Mouse (Mus musculus): ENCODE results near the gene Lrrc36. TPM values are rescaled to one million over a fixed set of nuclear protein-coding genes. Genes with fewer than 3 reads are reported as not detected.
A peak's percentile ranks its signal among the peaks of the same experiment; 100 is the strongest.

Lrrc36 gene
- polyA plus RNA-seq, 1 experiment from 2014 or later: 2.4 TPM

DNA sequence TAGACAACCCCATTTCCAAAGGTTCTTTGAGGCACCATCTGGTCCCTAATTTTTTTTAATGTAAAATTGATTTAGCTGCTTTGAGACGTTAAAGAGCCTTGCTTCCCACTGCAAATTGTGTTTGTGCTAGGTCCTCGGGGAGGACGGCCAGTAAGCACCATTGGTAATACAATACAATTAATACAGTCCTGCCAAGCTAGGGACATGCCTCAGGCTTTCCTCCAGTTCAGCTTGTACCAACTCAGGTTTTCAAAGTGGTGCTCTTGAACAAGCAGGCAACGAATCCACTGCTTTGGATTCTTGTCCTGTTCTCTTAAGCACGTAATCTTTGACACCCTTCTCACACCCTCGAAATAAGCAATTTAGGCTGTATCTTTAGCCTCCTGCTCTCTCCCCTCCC is 19.6 kb downstream of the Lrrc36 start:
- no peak overlapping the region for H3K4me2 ChIP-seq (replicated peaks)
- WGBS: 27% methylated on average over 6 of the region's 6 CpGs
- no peaks in the 10 kb centered on the region for H3K27me3 ChIP-seq
- peaks cover 26% of the 10 kb centered on the region for H3K4me1 ChIP-seq (replicated peaks)
- no peak overlapping the region for H3K4me3 ChIP-seq (replicated peaks)
- no peaks in the 10 kb centered on the region for H3K36me3 ChIP-seq
- H3K27ac ChIP-seq: peak overlapping the region; percentile 61
- no peak overlapping the region for H3K9ac ChIP-seq (replicated peaks)
- no peaks in the 10 kb centered on the region for H3K9me3 ChIP-seq
- 0 out of 2 replicates have a peak, but pooled peaks have one; percentile 55 for ATAC-seq

DNA sequence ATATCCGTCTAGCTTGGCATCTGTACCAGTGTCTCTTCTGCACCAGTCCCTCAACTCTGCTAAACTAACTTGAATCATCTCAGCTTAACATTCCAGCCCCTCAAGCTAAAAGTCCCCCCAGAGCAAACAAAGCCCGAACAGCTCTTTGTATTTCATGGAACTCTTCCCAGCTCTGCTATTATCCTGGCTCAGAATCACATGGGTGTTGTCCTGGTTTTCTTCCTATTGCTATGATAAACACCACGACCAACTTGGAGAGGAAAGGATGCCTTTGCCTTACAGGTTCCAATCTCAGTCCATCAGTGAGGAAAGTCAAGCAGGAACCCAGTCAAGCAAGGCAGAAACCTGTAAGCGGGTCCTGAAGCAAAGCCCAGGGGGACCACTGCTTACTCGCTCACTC is 20.1 kb downstream of the Lrrc36 start:
- no peak for ATAC-seq
- Histone ChIP-seq H3K4me1 (replicated peaks) (peaks cover 26% of the 10 kb centered on the region), H3K36me3 (no peaks in the 10 kb centered on the region), H3K4me2 (replicated peaks) (no peak overlapping the region), H3K9ac (replicated peaks) (no peak overlapping the region), H3K4me3 (replicated peaks) (no peak overlapping the region), H3K27me3 (no peaks in the 10 kb centered on the region), H3K27ac (peak overlapping the region; percentile 61; the same call in 1 of the 2 replicates), H3K9me3 (no peaks in the 10 kb centered on the region)
- WGBS: 20% methylated on average over 5 of the region's 5 CpGs

DNA sequence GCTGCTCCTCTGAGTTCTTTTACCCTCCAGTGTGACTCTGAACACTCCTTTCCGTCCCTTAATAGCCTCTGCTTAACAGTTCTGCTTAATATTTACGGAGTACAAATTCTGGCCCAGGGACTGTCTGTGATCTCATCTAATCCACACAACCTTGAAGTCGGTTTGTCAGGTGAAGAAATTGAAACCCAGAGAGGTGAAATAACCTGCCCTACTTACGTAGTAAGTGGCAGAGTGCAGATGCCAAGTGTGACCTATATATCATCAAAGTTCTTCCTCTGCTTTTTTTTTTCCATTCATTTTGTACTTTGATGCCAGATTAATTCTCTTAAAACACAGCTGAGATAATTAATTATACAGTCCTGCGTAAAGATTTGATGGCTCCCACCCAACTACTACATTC is 20.8 kb downstream of the Lrrc36 start:
- 74% methylated on average over 5 of the region's 5 CpGs for WGBS
- peaks cover 26% of the 10 kb centered on the region for H3K4me1 ChIP-seq (replicated peaks)
- no peaks in the 10 kb centered on the region for H3K9me3 ChIP-seq
- no peak overlapping the region for H3K27ac ChIP-seq
- no peak overlapping the region for H3K4me3 ChIP-seq (replicated peaks)
- H3K27me3 ChIP-seq: no peaks in the 10 kb centered on the region
- ATAC-seq: no peak
- no peak overlapping the region for H3K9ac ChIP-seq (replicated peaks)
- no peaks in the 10 kb centered on the region for H3K36me3 ChIP-seq
- no peak overlapping the region for H3K4me2 ChIP-seq (replicated peaks)

DNA sequence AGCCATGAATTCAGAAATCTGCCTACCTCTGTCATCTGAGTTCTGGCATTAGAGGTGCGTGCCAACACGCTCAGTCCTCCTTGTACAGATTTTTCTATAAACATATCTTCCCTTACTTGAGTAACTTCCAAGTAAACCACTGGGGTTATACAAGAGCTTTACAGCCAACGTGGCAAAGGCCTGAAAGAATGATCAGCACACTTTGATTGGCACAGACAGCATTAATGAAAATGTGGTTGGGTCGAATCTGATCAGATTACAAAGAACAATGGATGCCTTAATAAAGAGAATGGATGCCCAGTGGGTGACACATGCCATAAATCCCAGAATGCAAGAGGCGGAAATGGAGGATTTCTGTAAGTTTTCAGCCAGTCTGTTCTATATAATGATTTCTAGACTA is 22.8 kb downstream of the Lrrc36 start:
- Histone ChIP-seq H3K9ac (replicated peaks) (no peak overlapping the region), H3K36me3 (no peaks in the 10 kb centered on the region), H3K4me2 (replicated peaks) (no peak overlapping the region), H3K4me3 (replicated peaks) (no peak overlapping the region), H3K27me3 (no peaks in the 10 kb centered on the region), H3K4me1 (replicated peaks) (peaks cover 33% of the 10 kb centered on the region), H3K27ac (no peak overlapping the region), H3K9me3 (no peaks in the 10 kb centered on the region)
- 73% methylated on average over 5 of the region's 5 CpGs for WGBS
- ATAC-seq: no peak

DNA sequence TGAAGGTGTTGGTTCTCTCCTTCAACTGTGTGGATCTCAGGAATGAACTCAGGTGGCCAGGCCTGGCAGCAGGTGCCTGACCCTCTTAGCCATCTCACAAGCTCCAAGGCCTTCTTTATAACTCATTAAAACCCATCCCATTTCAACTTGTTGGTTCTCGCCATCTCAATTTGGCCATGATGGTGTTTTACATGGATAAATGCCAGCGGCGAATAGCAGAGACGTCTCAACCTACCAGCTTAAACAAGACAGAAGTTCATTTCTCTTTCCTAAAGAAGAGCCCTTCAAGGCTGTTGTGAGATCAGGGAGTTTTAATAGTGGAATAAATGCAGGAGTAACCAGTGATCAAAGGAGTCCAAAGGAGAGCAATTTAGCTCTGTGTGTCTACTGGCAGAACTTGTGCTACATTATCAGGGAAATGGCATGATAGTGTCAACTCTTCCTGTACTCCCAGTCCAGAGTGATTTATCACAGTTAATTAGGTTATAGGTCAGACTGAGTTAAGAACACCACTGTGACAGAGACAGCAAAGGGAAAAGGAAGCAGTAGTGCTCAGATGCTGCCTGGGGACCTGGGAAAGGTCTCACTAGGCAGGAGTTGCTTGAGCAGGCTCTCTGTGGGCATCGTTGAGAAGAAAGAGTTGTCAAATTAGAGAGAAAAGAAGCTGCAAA is 23.8 kb downstream of the Lrrc36 start:
- no peaks in the 10 kb centered on the region for H3K36me3 ChIP-seq
- no peak overlapping the region for H3K9ac ChIP-seq (replicated peaks)
- peaks cover 31% of the 10 kb centered on the region for H3K4me1 ChIP-seq (replicated peaks)
- H3K27ac ChIP-seq: no peak overlapping the region
- ATAC-seq: no peak
- H3K4me3 ChIP-seq (replicated peaks): no peak overlapping the region
- H3K4me2 ChIP-seq (replicated peaks): no peak overlapping the region
- H3K9me3 ChIP-seq: no peaks in the 10 kb centered on the region
- no peaks in the 10 kb centered on the region for H3K27me3 ChIP-seq
- 86% methylated on average over 5 of the region's 5 CpGs for WGBS

DNA sequence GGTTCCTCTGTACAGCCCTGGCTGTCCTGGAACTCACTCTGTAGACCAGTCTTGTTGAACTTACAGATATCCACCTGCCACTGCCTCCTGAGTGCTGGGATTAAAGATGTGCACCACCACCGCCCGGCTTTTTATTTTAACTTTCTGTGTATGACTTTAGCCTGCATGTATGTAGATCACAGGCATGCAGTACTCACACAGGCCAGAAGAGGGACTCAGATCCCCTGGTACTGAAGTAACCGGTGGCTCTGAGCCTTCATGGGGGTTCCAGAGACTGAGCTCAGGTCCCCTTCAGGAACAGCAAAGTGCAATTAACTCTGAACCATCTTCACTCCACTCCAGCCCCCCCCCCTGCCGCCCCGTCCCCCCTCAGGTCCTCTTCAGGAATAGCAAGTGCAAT is 25.5 kb downstream of the Lrrc36 start:
- H3K36me3 ChIP-seq: no peaks in the 10 kb centered on the region
- H3K27ac ChIP-seq: no peak overlapping the region
- H3K9ac ChIP-seq (replicated peaks): no peak overlapping the region
- WGBS: 37% methylated on average over 5 of the region's 5 CpGs
- no peak for ATAC-seq
- peaks cover 16% of the 10 kb centered on the region for H3K4me1 ChIP-seq (replicated peaks)
- no peaks in the 10 kb centered on the region for H3K27me3 ChIP-seq
- no peak overlapping the region for H3K4me3 ChIP-seq (replicated peaks)
- no peaks in the 10 kb centered on the region for H3K9me3 ChIP-seq
- no peak overlapping the region for H3K4me2 ChIP-seq (replicated peaks)

DNA sequence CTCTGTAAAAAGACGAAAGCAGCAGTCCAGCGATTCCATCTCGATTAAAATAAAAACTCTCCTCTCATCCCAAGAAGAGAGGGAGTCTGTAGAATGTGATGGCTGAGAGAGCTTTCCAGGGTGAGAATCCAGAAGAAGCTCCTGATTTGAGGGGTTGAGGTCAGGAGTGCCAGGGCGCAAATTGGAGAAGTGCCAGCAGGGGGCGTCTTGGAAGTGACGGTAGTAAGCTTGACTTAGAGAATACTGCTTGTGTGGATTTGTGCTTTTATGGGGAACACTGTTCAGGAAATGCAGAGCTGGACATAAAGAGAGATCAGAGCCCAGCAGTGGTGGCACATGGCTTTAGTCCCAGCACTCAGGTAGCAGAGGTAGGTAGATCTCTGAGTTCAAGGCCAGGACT is 28.1 kb downstream of the Lrrc36 start:
- 10% methylated on average over 6 of the region's 6 CpGs for WGBS
- Histone ChIP-seq H3K4me2 (replicated peaks) (no peak overlapping the region), H3K36me3 (no peaks in the 10 kb centered on the region), H3K4me3 (replicated peaks) (no peak overlapping the region), H3K9me3 (no peaks in the 10 kb centered on the region), H3K9ac (replicated peaks) (no peak overlapping the region), H3K27me3 (no peaks in the 10 kb centered on the region), H3K27ac (no peak overlapping the region), H3K4me1 (replicated peaks) (peaks cover 27% of the 10 kb centered on the region)
- ATAC-seq: no peak

DNA sequence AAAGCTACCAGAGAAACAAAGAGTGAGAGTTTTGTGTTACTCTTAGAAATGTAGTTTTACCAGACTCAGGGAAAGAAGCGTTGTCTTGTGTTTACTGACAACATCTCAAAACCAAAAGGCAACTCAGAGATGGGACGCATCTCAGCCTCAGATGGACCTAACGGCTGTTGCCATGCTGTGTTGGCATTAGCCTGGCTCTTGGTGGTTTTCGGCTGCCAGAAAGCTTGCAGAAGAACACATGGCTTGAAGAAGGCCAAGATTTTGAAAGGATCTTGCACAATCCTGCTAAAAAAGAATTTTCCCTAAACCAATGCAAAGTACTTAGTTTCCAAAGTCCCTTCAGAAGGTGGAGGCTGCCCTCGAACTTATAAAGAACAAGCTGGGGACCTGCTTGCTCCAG is 29.3 kb downstream of the Lrrc36 start:
- Histone ChIP-seq H3K27ac (no peak overlapping the region), H3K27me3 (no peaks in the 10 kb centered on the region), H3K4me2 (replicated peaks) (no peak overlapping the region), H3K4me1 (replicated peaks) (peaks cover 25% of the 10 kb centered on the region), H3K36me3 (no peaks in the 10 kb centered on the region), H3K9ac (replicated peaks) (no peak overlapping the region), H3K9me3 (no peaks in the 10 kb centered on the region), H3K4me3 (replicated peaks) (no peak overlapping the region)
- 92% methylated on average over 5 of the region's 5 CpGs for WGBS
- no peak for ATAC-seq

DNA sequence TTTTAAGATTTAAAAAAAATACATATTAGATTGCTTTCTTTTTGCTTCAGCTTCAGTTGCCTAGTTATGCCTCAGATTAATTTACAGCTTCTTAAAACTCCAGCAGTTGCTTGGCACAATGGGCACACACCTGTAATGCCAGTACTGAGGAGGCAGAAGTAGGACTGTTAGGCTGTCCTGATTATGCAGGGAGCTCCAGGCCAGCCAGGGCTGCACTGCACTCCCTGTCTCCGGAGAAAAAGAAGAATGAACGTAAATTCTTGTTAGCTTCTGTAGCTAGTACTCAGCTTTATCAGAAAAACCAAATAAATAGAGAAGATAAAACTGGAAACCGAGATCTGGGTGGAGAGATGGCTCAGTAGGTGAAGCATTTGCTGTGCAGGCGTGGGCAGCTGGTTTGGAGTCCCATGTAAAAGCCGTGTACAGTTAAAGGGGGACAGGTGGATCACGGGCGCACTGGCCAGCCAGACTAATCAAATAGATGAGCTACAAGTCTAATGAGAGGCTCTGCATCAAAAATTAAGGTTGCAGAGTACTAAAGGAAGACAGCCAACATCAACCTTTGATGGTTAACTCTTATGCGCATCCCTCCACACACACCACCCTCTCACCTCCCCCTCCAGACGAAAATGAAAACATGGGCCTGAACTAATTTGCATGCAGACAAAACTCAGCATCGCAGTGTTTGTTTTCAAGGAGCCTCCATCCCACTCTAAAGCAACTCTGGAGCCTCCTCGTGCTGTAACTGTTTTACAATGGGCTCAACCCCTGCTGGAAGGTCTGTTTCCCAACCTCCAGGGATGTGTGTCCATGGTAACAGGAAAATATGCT is 32.1 kb downstream of the Lrrc36 start:
- no peak overlapping the region; the same call in 1 of the 2 replicates for H3K9ac ChIP-seq (replicated peaks)
- peaks cover 19% of the 10 kb centered on the region for H3K4me1 ChIP-seq (replicated peaks)
- H3K4me3 ChIP-seq (replicated peaks): no peak overlapping the region
- 11% methylated on average over 11 of the region's 11 CpGs for WGBS
- H3K4me2 ChIP-seq (replicated peaks): peak overlapping the region; percentile 26
- ATAC-seq: peak; percentile 94
- H3K27me3 ChIP-seq: no peaks in the 10 kb centered on the region
- H3K27ac ChIP-seq: peak overlapping the region; percentile 87
- H3K9me3 ChIP-seq: no peaks in the 10 kb centered on the region
- H3K36me3 ChIP-seq: no peaks in the 10 kb centered on the region

DNA sequence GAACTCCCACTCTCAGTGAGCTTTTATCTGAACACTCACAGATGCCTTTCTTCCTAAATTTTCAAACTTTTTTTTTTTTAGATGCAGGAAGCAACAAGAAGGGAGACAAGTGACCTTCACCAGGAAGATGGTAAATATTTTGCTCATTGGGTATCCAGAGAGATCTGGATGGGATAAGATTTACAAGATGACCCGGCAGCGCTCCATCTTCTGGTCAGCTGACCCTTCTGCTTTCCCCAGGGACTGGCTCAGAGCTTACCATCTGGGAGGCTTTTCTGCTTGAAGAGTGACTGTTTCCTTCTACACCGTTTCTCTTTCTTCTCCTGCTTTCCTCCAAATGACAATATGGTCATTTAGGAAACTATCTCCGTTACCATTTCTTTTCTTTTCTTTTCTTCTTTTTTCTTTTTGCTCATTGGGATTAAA is 32.8 kb downstream of the Lrrc36 start:
- H3K27me3 ChIP-seq: no peaks in the 10 kb centered on the region
- peaks cover 18% of the 10 kb centered on the region for H3K4me1 ChIP-seq (replicated peaks)
- H3K4me3 ChIP-seq (replicated peaks): no peak overlapping the region
- H3K4me2 ChIP-seq (replicated peaks): peak overlapping the region; percentile 26
- ATAC-seq: peak; percentile 80
- peak overlapping the region; percentile 87 for H3K27ac ChIP-seq
- no peak overlapping the region for H3K9ac ChIP-seq (replicated peaks)
- no peaks in the 10 kb centered on the region for H3K36me3 ChIP-seq
- no peaks in the 10 kb centered on the region for H3K9me3 ChIP-seq
- WGBS: under 1% methylated on average over 4 of the region's 4 CpGs

DNA sequence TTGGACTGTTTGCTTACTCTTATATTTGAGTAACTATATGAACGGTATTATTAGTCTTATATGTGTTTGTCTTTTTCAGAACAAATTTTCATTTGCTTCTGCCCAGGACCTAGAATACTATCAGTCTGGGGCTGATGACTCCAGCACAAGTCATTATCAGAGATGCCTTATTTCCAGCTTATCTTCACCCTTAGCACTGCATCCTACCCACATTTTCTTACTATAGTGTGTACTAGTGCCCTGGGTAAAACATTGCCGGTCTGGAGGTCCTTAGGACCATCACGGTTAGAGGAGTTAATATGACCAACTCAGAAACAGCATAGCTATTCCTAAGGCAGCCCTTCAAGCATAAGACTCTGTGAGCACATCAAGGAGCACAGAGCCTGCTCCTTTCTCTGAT is 34.8 kb downstream of the Lrrc36 start:
- ATAC-seq: no peak
- H3K4me1 ChIP-seq (replicated peaks): peaks cover 25% of the 10 kb centered on the region

DNA sequence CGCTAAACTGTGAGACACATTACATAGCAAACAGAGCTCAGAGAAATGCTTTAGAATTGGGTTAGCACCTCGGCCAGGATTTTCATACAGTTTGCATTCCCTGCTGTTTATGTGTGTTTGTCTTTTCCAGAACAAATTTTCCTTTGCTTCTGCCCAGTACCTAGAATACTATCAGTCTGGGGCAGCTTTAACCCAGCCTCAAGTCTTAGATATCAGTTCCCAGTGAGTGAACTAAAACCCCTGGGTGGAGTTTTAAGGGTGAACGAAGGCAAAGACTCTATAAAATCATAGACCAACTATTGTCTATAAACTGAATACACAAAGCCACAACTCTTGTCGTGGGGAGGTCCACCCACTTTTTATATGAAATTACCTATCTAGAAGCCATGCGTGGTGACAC is 35.2 kb downstream of the Lrrc36 start:
- Histone ChIP-seq H3K4me2 (replicated peaks) (no peak overlapping the region), H3K9me3 (no peaks in the 10 kb centered on the region), H3K36me3 (no peaks in the 10 kb centered on the region), H3K27me3 (no peaks in the 10 kb centered on the region), H3K27ac (no peak overlapping the region), H3K4me1 (replicated peaks) (peaks cover 25% of the 10 kb centered on the region), H3K4me3 (replicated peaks) (no peak overlapping the region), H3K9ac (replicated peaks) (no peak overlapping the region)
- 87% methylated on average over 5 of the region's 5 CpGs for WGBS
- ATAC-seq: no peak

More for the DNA sequence above, 34.8 kb downstream of the Lrrc36 start:
- Histone ChIP-seq H3K27ac (no peak overlapping the region), H3K4me3 (replicated peaks) (no peak overlapping the region), H3K36me3 (no peaks in the 10 kb centered on the region), H3K27me3 (no peaks in the 10 kb centered on the region), H3K9me3 (no peaks in the 10 kb centered on the region), H3K9ac (replicated peaks) (no peak overlapping the region), H3K4me2 (replicated peaks) (no peak overlapping the region)
- 96% methylated on average over 3 of the region's 3 CpGs for WGBS

Measured in midbrain, embryonic 13.5 days (tissue).